Mouse (Mus musculus) embryonic facial prominence, embryonic 12.5 days (tissue): ENCODE data around the gene Ager. TPM values are rescaled to one million over a fixed set of nuclear protein-coding genes. Genes with fewer than 3 reads are reported as not detected.

Experiments used
- ATAC-seq: fragments of 200-750 bp; cut with Nextera tagmentation; 2 replicates; pipeline ENCODE4 v1.8.0; 2017; ENCODE audit not compliant: insufficient number of reproducible peaks, insufficient read depth, low FRiP score, low TSS enrichment
- H3K27ac ChIP-seq: fragments of 300-500 bp; sonication (generic); 2 replicates; pipeline ENCODE4 v1.5.1; 2016; ENCODE audit warnings: mild to moderate bottlenecking
- H3K27me3 ChIP-seq: fragments of 300-500 bp; sonication (generic); 2 replicates; pipeline ENCODE4 v1.6.1; 2016; ENCODE audit warnings: mild to moderate bottlenecking, moderate library complexity
- H3K36me3 ChIP-seq: fragments of 300-500 bp; sonication (generic); 2 replicates; pipeline ENCODE4 v1.6.1; 2016; ENCODE audit warnings: mild to moderate bottlenecking
- H3K4me1 ChIP-seq: fragments of 300-500 bp; sonication (generic); 2 replicates; pipeline ENCODE4 v1.6.1; 2016
- H3K4me2 ChIP-seq: fragments of 300-500 bp; sonication (generic); replicated peaks from 2 replicates; pipeline ENCODE4 v1.6.1; 2016; ENCODE audit warnings: mild to moderate bottlenecking, moderate library complexity
- H3K4me3 ChIP-seq: fragments of 300-500 bp; sonication (generic); 2 replicates; pipeline ENCODE4 v1.5.1; 2016; ENCODE audit warnings: mild to moderate bottlenecking
- H3K9ac ChIP-seq: fragments of 300-500 bp; sonication (generic); 2 replicates; pipeline ENCODE4 v1.6.1; 2016; ENCODE audit warnings: mild to moderate bottlenecking, moderate library complexity
- H3K9me3 ChIP-seq: fragments of 300-500 bp; sonication (generic); 2 replicates; pipeline ENCODE4 v1.6.1; 2016; ENCODE audit warnings: mild to moderate bottlenecking, moderate library complexity
- WGBS: fragments of 180-500 bp; shearing (Covaris S2); methylation state at CpG from one replicate; pipeline ENCODE4 v1.1.7; 2016; 5-methylcytosine and 5-hydroxymethylcytosine counted together
- polyA plus RNA-seq: library from polyadenylated mRNA; unstranded; fragments of >200 nt; fragmentation: Nextera tagmentation; extraction: Ambion mirVana; gene quantifications from 2 replicates; pipeline ENCODE4 v1.2.1, GENCODE M21; 2016

Gene Ager
- polyA plus RNA-seq, 1 experiment from 2014 or later: 3.1 TPM

GRCm38 (mm10) chr17:34639461-34640255 is 42.0 kb downstream of the Ager start:
- Histone ChIP-seq H3K4me2 (no peak overlapping the region), H3K27ac (no peak overlapping the region), H3K9ac (no peak overlapping the region), H3K27me3 (no peaks in the 10 kb centered on the region), H3K9me3 (no peaks in the 10 kb centered on the region), H3K4me3 (no peak overlapping the region), H3K4me1 (peaks cover 17% of the 10 kb centered on the region), H3K36me3 (no peaks in the 10 kb centered on the region)
- WGBS: 82% methylated on average over 7 of the region's 7 CpGs
- no peak for ATAC-seq

GRCm38 (mm10) chr17:34640778-34641601 is 43.3 kb downstream of the Ager start:
- WGBS: 15% methylated on average over 11 of the region's 11 CpGs
- Histone ChIP-seq H3K36me3 (no peaks in the 10 kb centered on the region), H3K4me1 (peaks cover 28% of the 10 kb centered on the region), H3K4me2 (peak overlapping the region; percentile 9; the same call in 1 of the 2 replicates), H3K9me3 (no peaks in the 10 kb centered on the region), H3K9ac (peak overlapping the region; percentile 28), H3K4me3 (0 out of 2 replicates have a peak overlapping the region, but pooled peaks have one; percentile 5), H3K27ac (peak overlapping the region; percentile 90), H3K27me3 (no peaks in the 10 kb centered on the region)
- ATAC-seq: no peak

- Histone ChIP-seq H3K27ac (peak overlapping the region; percentile 90), H3K4me3 (no peak overlapping the region), H3K27me3 (no peaks in the 10 kb centered on the region), H3K4me2 (no peak overlapping the region), H3K9me3 (no peaks in the 10 kb centered on the region), H3K9ac (no peak overlapping the region), H3K4me1 (peaks cover 29% of the 10 kb centered on the region), H3K36me3 (no peaks in the 10 kb centered on the region)
- ATAC-seq: no peak
- WGBS: 59% methylated on average over 3 of the region's 3 CpGs
Observed at GRCm38 (mm10) chr17:34641945-34642344, 44.3 kb downstream of the Ager start.

GRCm38 (mm10) chr17:34643379-34643778 is 45.7 kb downstream of the Ager start:
- no peak overlapping the region for H3K9ac ChIP-seq
- no peak overlapping the region for H3K4me3 ChIP-seq
- 89% methylated on average over 4 of the region's 4 CpGs for WGBS
- H3K4me1 ChIP-seq: peaks cover 37% of the 10 kb centered on the region
- no peak overlapping the region for H3K27ac ChIP-seq
- no peaks in the 10 kb centered on the region for H3K9me3 ChIP-seq
- no peak overlapping the region for H3K4me2 ChIP-seq
- ATAC-seq: no peak
- no peaks in the 10 kb centered on the region for H3K27me3 ChIP-seq
- no peaks in the 10 kb centered on the region for H3K36me3 ChIP-seq

GRCm38 (mm10) chr17:34643944-34644343 is 46.3 kb downstream of the Ager start:
- H3K36me3 ChIP-seq: peaks cover 1% of the 10 kb centered on the region; the same call in 1 of the 2 replicates
- peaks cover 41% of the 10 kb centered on the region for H3K4me1 ChIP-seq
- no peak for ATAC-seq
- H3K4me3 ChIP-seq: no peak overlapping the region
- no peaks in the 10 kb centered on the region for H3K27me3 ChIP-seq
- no peaks in the 10 kb centered on the region for H3K9me3 ChIP-seq
- H3K4me2 ChIP-seq: no peak overlapping the region
- H3K9ac ChIP-seq: no peak overlapping the region
- 0 out of 2 replicates have a peak overlapping the region, but pooled peaks have one; percentile 2 for H3K27ac ChIP-seq
- WGBS: 80% methylated on average over 10 of the region's 10 CpGs

GRCm38 (mm10) chr17:34644608-34645007 is 46.9 kb downstream of the Ager start, which contains the start of gene Fkbpl:
Fkbpl (plus strand) TSS chr17:34644764.
- under 1% methylated on average over 16 of the region's 16 CpGs for WGBS
- H3K9me3 ChIP-seq: no peaks in the 10 kb centered on the region
- ATAC-seq: peak; percentile 70
- H3K27ac ChIP-seq: peak within 1 kb of the TSS; percentile 63; the same call in 1 of the 2 replicates
- H3K4me3 ChIP-seq: peak within 1 kb of the TSS; percentile 67
- peaks cover 8% of the 10 kb centered on the region for H3K36me3 ChIP-seq
- peak within 1 kb of the TSS; percentile 76 for H3K4me2 ChIP-seq
- H3K4me1 ChIP-seq: peaks cover 41% of the 10 kb centered on the region
- H3K9ac ChIP-seq: peak within 1 kb of the TSS; percentile 75
- no peaks in the 10 kb centered on the region for H3K27me3 ChIP-seq

- peaks cover 15% of the 10 kb centered on the region for H3K36me3 ChIP-seq
- 45% methylated on average over 10 of the region's 10 CpGs for WGBS
- peak overlapping the region; percentile 67 for H3K4me3 ChIP-seq
- H3K27me3 ChIP-seq: no peaks in the 10 kb centered on the region
- peaks cover 40% of the 10 kb centered on the region for H3K4me1 ChIP-seq
- H3K27ac ChIP-seq: peak overlapping the region; percentile 63; the same call in 1 of the 2 replicates
- peak overlapping the region; percentile 75 for H3K9ac ChIP-seq
- H3K4me2 ChIP-seq: peak overlapping the region; percentile 76
- ATAC-seq: no peak
- no peaks in the 10 kb centered on the region for H3K9me3 ChIP-seq
Observed at GRCm38 (mm10) chr17:34645256-34645829, 47.7 kb downstream of the Ager start.

GRCm38 (mm10) chr17:34645831-34646511 is 48.3 kb downstream of the Ager start:
- WGBS: 89% methylated on average over 30 of the region's 30 CpGs
- Histone ChIP-seq H3K4me2 (peak overlapping the region; percentile 76), H3K9ac (no peak overlapping the region; the same call in 1 of the 2 replicates), H3K4me1 (peaks cover 34% of the 10 kb centered on the region), H3K27me3 (no peaks in the 10 kb centered on the region), H3K27ac (no peak overlapping the region), H3K9me3 (no peaks in the 10 kb centered on the region), H3K36me3 (peaks cover 21% of the 10 kb centered on the region), H3K4me3 (peak overlapping the region; percentile 67; the same call in 1 of the 2 replicates)
- ATAC-seq: no peak

- Histone ChIP-seq H3K36me3 (peaks cover 33% of the 10 kb centered on the region), H3K27ac (peak within 1 kb of the TSS; percentile 79), H3K4me3 (peak within 1 kb of the TSS; percentile 98), H3K9me3 (no peaks in the 10 kb centered on the region), H3K27me3 (no peaks in the 10 kb centered on the region), H3K4me1 (peaks cover 26% of the 10 kb centered on the region), H3K9ac (peak within 1 kb of the TSS; percentile 91), H3K4me2 (peak within 1 kb of the TSS; percentile 90)
- WGBS: 1% methylated on average over 65 of the region's 66 CpGs
- peak; percentile 95 for ATAC-seq
Observed at GRCm38 (mm10) chr17:34646906-34647787, 49.5 kb downstream of the Ager start, which contains the start of gene Atf6b. Atf6b (plus strand) TSS chr17:34647146.

GRCm38 (mm10) chr17:34648141-34648890 is 50.7 kb downstream of the Ager start:
- ATAC-seq: no peak
- no peaks in the 10 kb centered on the region for H3K9me3 ChIP-seq
- no peaks in the 10 kb centered on the region for H3K27me3 ChIP-seq
- peaks cover 44% of the 10 kb centered on the region for H3K36me3 ChIP-seq
- peaks cover 26% of the 10 kb centered on the region for H3K4me1 ChIP-seq
- no peak overlapping the region for H3K27ac ChIP-seq
- peak overlapping the region; percentile 90 for H3K4me2 ChIP-seq
- peak overlapping the region; percentile 91 for H3K9ac ChIP-seq
- WGBS: 76% methylated on average over 16 of the region's 16 CpGs
- H3K4me3 ChIP-seq: peak overlapping the region; percentile 98
